Mouse (Mus musculus) heart, adult 2 months (tissue): ENCODE measurements around the gene Acp4. TPM values are rescaled to one million over a fixed set of nuclear protein-coding genes. Genes with fewer than 3 reads are reported as not detected.
"Not testable (repeated sequence)": the region's sequence is repeated elsewhere in the genome, so short reads cannot be mapped to it uniquely, and the experiment has no call there.

Experiments
- DNase-seq, 2 experiments: peaks; one replicate each; pipeline ENCODE4 v3.0.0; 2021
- H3K27ac ChIP-seq: fragments of 200-600 bp; 2 replicates; pipeline ENCODE4 v1.8.1; 2022
- H3K27me3 ChIP-seq: fragments of 200-500 bp; 2 replicates; pipeline ENCODE4 v1.6.1; 2012; ENCODE audit warnings: mild to moderate bottlenecking, low read length, inconsistent platforms, mixed read lengths; ENCODE audit not compliant: control insufficient read depth, insufficient read depth
- H3K36me3 ChIP-seq: fragments of 200-500 bp; 2 replicates; pipeline ENCODE4 v1.6.1; 2012; ENCODE audit warnings: low read length, inconsistent platforms; ENCODE audit not compliant: control insufficient read depth, insufficient read depth
- H3K4me1 ChIP-seq: fragments of 200-500 bp; 2 replicates; pipeline ENCODE4 v1.6.1; 2011; ENCODE audit warnings: low read length; ENCODE audit not compliant: control insufficient read depth, insufficient read depth
- H3K4me3 ChIP-seq: fragments of 200-600 bp; 2 replicates; pipeline ENCODE4 v1.8.1; 2022
- H3K79me2 ChIP-seq: fragments of 200-500 bp; replicated peaks from 2 replicates; pipeline ENCODE4 v1.6.1; 2012; ENCODE audit warnings: mild to moderate bottlenecking, inconsistent platforms, low read length, moderate library complexity, mixed read lengths; ENCODE audit not compliant: control insufficient read depth, insufficient read depth
- H3K9ac ChIP-seq: fragments of 200-500 bp; 2 replicates; pipeline ENCODE4 v1.6.1; 2012; ENCODE audit warnings: low read depth, mild to moderate bottlenecking, control low read depth, inconsistent platforms, low read length, mixed read lengths
- CTCF ChIP-seq: fragments of 200-600 bp; IDR thresholded peaks from 2 replicates; pipeline ENCODE4 v1.8.1; 2022; ENCODE audit warnings: antibody characterized with exemption, mild to moderate bottlenecking, moderate library complexity
- EP300 ChIP-seq: fragments of 200-500 bp; IDR thresholded peaks from 2 replicates; pipeline ENCODE4 v1.6.1; 2011; ENCODE audit warnings: low read depth, low read length, control low read depth; ENCODE audit not compliant: insufficient read depth
- POLR2A ChIP-seq: fragments of 200-500 bp; IDR thresholded peaks from 2 replicates; pipeline ENCODE4 v1.6.1; 2011; ENCODE audit warnings: mild to moderate bottlenecking, low read depth, low read length, control low read depth; ENCODE audit not compliant: insufficient read depth
- WGBS: fragments of 180-500 bp; shearing (Covaris S2); methylation state at CpG from one replicate; pipeline ENCODE4 v1.1.7; 2018; 5-methylcytosine and 5-hydroxymethylcytosine counted together
- intact Hi-C: fragments of 180-260 bp; cut with DNase I; formaldehyde crosslinking; loops from one replicate; pipeline ENCODE4 v1.15.1; 2025
- polyA plus RNA-seq: library from polyadenylated mRNA; depleted of rRNA; stranded (reverse); fragments of >200 nt; gene quantifications from 2 replicates; pipeline ENCODE4 v1.2.3, GENCODE M21; 2012
- total RNA-seq, 2 experiments: library from RNA; stranded (reverse); gene quantifications; 2 replicates each; pipeline ENCODE4 v1.2.3; 2021

The Acp4 gene
- total and polyA plus RNA-seq, 3 experiments = not detected

DNA sequence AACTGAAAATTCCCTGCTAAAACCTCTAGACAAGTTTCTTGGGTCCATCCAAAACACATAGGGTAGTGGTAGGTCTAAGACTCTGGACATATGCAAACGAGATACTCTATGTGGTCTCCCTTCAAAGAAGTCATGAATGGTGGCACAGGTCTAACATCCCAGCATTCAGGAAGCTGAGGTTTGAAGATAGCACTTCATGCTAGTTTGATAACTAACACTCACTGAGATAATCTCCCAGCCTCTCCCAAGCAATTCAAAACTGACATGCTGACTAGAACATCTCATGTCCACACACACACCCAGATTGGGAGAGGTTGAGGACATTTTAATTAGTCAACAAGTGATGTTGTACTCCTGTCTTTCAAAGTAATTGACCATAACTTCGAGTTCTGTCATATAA, 17.3 kb downstream of the Acp4 start:
- Histone ChIP-seq H3K79me2 (no peaks in the 10 kb centered on the region), H3K4me1 (no peaks in the 10 kb centered on the region), H3K27me3 (no peaks in the 10 kb centered on the region), H3K36me3 (no peaks in the 10 kb centered on the region), H3K4me3 (no peak overlapping the region), H3K9ac (no peak overlapping the region), H3K27ac (no peak overlapping the region)
- no peak for TF ChIP-seq EP300
- no peak for TF ChIP-seq CTCF
- no peak for TF ChIP-seq POLR2A
- WGBS = 38% methylated on average over 2 of the region's 2 CpGs
- intact Hi-C loops = loop anchor here (10.0 kb wide), 1 partner anchor 65 kb away; the partner anchor contains the start of gene Clec11a
- no peak for DNase-seq

DNA sequence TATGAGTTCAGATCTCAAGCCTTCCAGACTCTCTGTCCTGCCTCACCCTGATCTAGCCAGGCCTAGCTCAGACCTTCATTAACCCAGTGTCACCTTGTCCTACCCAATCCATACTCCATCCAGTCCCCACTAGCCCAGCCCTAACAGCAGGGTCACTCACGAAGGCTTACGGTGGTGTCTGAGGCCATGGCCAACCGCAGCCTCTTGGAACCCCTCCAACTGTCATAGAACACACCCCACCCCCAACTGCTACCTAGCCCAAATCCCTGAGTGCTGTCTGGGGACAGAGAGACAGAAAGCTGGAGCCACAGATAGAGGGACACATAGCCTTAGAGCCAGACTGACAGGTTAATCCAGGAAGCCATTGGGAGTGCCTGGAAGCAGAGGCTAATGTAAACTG, 21.3 kb downstream of the Acp4 start, which contains the start of gene Gm36864:
Gene Gm36864 (plus strand): TSS at position 269 of the 400 bp plus-strand sequence.
- intact Hi-C loops = no loop called here

DNA sequence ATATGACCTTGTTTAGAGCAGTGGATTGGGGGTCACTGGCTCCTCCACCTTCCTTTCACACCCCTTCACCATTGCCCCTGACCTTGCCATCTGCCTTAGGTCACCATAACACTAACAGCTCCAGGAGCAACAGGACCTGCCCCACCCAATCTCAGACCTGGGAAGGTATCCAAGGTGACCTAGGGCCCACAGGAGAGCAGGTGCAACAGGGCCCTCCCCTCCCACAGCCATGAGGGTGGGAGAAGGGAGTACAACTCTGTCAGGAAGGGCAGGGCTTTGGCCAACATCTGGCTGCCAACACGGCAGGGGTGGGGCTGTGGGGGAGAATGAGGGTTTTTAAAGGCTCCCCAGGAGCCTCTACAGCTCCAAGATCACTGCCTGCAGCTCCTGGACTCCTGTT, 32.1 kb downstream of the Acp4 start, which contains the start of gene Klk1:
Gene Klk1 (plus strand): TSS at position 285 of the 400 bp plus-strand sequence.
- Histone ChIP-seq H3K27me3 (no peaks in the 10 kb centered on the region), H3K4me3 (no peak within 1 kb of the TSS), H3K9ac (no peak within 1 kb of the TSS), H3K4me1 (no peaks in the 10 kb centered on the region), H3K79me2 (no peaks in the 10 kb centered on the region), H3K27ac (no peak within 1 kb of the TSS), H3K36me3 (no peaks in the 10 kb centered on the region)
- DNase-seq = no peak
- 27% methylated on average over 1 of the region's 1 CpGs for whole genome bisulfite sequencing
- TF ChIP-seq POLR2A (no peak), CTCF (no peak), EP300 (no peak)
- intact Hi-C loops = no loop called here

More for the DNA sequence above, 21.3 kb downstream of the Acp4 start, which contains the start of gene Gm36864:
- Histone ChIP-seq H3K79me2 (no peaks in the 10 kb centered on the region), H3K4me3 (no peak within 1 kb of the TSS), H3K27ac (no peak within 1 kb of the TSS), H3K9ac (no peak within 1 kb of the TSS), H3K4me1 (no peaks in the 10 kb centered on the region), H3K36me3 (no peaks in the 10 kb centered on the region), H3K27me3 (no peaks in the 10 kb centered on the region)
- 40% methylated on average over 3 of the region's 3 CpGs for WGBS
- no peak for TF ChIP-seq EP300
- no peak for TF ChIP-seq POLR2A
- no peak for TF ChIP-seq CTCF
- DNase-seq = no peak

DNA sequence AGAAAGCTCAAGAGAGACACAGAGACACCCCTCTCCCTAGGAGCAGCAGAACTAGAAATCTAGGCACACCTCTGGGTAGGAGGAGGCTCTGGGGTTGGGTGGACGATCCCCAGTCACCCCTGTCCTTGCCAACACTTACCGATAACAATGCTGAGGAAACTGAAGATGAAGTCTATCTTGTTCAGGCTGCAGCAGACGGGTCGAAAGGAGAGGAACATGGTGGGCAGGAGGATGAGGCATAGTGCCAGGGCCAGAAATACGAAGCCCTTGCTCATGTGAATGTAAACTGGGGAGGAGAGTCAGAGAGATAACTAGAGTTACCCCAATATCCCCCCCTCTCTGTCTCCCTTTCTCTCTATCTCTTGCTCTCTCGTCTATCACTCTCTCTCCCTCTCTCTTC, 34.8 kb downstream of the Acp4 start:
- DNase-seq, H3K27ac ChIP-seq, H3K27me3 ChIP-seq, H3K4me1 ChIP-seq, H3K4me3 ChIP-seq, H3K9ac ChIP-seq, H3K79me2 ChIP-seq, H3K36me3 ChIP-seq, intact Hi-C loops: not testable (repeated sequence)
- 52% methylated on average over 6 of the region's 6 CpGs for WGBS

DNA sequence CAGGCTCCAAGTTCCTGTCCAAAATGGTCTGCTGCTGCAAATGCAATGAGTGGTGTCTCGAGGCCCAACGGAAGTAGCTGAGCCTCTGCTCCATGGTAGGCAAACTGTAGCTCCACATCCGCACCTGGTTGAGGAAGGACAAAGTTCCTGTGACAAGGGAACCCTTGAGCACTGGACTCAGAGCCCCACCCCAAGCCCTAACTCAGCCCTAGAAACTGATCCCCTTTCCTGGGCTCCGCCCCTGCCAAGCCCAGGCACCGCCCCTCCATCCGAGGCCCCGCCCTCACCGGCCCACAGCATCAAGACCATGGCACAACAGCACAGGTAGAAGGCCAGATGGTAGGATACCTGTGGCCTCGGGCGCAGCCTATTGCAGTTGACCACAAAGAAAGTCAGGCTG, 35.6 kb downstream of the Acp4 start:
- H3K79me2 ChIP-seq, H3K36me3 ChIP-seq, H3K27me3 ChIP-seq, intact Hi-C loops, H3K4me3 ChIP-seq, DNase-seq, H3K4me1 ChIP-seq, H3K9ac ChIP-seq, H3K27ac ChIP-seq: not testable (repeated sequence)
- 64% methylated on average over 9 of the region's 10 CpGs for WGBS

DNA sequence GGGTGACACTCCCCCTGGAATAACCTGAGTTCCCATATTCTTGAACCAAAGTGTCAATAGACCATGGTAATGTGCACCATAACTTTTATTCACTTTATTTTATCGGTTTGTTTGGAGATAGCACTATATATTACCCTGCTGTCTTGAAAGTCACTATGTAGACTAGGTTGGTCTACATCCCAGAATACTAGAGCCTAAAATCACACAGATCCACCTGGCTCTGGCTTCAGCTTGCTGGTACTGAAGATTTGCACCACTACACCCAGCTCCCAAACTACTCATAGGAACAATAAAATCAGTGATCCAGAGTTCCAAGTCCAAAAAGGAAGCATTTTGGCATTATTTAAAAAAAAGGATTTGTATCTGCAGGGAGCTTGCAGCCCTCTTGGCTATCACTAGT, 41.5 kb downstream of the Acp4 start, which contains the start of gene Klk1b5:
Gene Klk1b5 (plus strand): TSS at position 301 of the 400 bp plus-strand sequence.
- Histone ChIP-seq H3K9ac (no peak within 1 kb of the TSS), H3K27ac (no peak within 1 kb of the TSS), H3K79me2 (no peaks in the 10 kb centered on the region), H3K4me1 (no peaks in the 10 kb centered on the region), H3K27me3 (no peaks in the 10 kb centered on the region), H3K36me3 (no peaks in the 10 kb centered on the region), H3K4me3 (no peak within 1 kb of the TSS)
- TF ChIP-seq CTCF (no peak), EP300 (no peak), POLR2A (no peak)
- WGBS = 80% methylated on average over 1 of the region's 1 CpGs
- no peak for DNase-seq
- intact Hi-C loops = no loop called here

DNA sequence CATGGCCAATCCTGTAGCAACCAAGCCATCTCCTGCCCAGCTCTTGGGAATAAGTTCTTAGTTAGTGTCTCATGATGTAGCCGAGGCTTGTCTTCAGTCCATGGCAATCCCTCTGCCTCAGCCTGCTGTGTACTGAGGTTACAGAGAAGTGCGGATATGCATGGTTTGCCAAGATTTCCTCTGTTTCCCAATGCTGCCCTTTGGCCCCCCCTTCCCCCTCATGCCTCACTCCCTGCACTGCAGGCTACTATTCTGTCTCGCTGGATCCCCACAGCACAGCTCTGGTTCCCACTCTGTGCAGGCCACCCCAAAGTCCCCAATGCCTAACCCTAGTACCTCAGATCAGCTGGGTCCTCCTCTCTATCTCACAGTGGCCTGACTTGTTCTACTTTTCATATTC, 48.9 kb downstream of the Acp4 start:
- Histone ChIP-seq H3K79me2 (no peaks in the 10 kb centered on the region), H3K27me3 (no peaks in the 10 kb centered on the region), H3K27ac (no peak overlapping the region), H3K4me3 (no peak overlapping the region), H3K9ac (no peak overlapping the region), H3K36me3 (no peaks in the 10 kb centered on the region), H3K4me1 (no peaks in the 10 kb centered on the region)
- 65% methylated on average over 3 of the region's 3 CpGs for WGBS
- TF ChIP-seq CTCF = no peak
- TF ChIP-seq EP300 = no peak
- TF ChIP-seq POLR2A = no peak
- no peak for DNase-seq
- intact Hi-C loops = no loop called here

DNA sequence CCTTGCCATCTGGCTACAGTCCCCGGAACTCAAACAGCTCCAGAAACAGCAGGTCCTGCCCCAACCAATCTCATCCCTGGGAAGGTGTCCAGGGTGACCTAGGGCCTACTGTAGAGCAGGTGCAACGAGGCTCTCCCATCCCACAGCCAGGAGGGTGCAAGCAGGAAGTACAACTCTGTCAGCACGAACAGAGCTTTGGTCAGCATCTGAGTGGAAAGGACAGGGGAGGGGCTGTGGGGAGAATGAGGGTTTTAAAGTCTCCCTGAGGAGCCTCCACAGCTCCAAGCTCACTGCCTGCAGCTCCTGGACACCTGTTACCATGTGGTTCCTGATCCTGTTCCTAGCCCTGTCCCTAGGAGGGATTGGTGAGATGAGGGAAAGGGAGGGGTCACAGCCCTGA, 50.0 kb downstream of the Acp4 start, which contains the start of gene Klk1b4:
Gene Klk1b4 (plus strand): TSS at position 301 of the 400 bp plus-strand sequence.
- DNase-seq, H3K4me1 ChIP-seq, H3K36me3 ChIP-seq, intact Hi-C loops, H3K4me3 ChIP-seq, H3K27ac ChIP-seq, H3K27me3 ChIP-seq, H3K9ac ChIP-seq, H3K79me2 ChIP-seq: not testable (repeated sequence)
- 40% methylated on average over 3 of the region's 3 CpGs for WGBS
